Mouse (Mus musculus) liver, embryonic 15.5 days (tissue): ENCODE measurements around the gene Acacb. TPM values are rescaled to one million over a fixed set of nuclear protein-coding genes. Genes with fewer than 3 reads are reported as not detected.

Experiments used
- ATAC-seq: fragments of 200-750 bp; cut with Nextera tagmentation; 2 replicates; pipeline ENCODE4 v1.8.0; 2017; ENCODE audit warnings: moderate number of reproducible peaks, mild to moderate bottlenecking, moderate library complexity; ENCODE audit not compliant: insufficient read depth
- H3K27ac ChIP-seq: fragments of 300-500 bp; sonication (generic); replicated peaks from 2 replicates; pipeline ENCODE4 v1.5.1; 2015; ENCODE audit warnings: mild to moderate bottlenecking, inconsistent platforms
- H3K27me3 ChIP-seq: fragments of 300-500 bp; sonication (generic); 2 replicates; pipeline ENCODE4 v1.6.1; 2015; ENCODE audit warnings: mild to moderate bottlenecking, inconsistent platforms
- H3K36me3 ChIP-seq: fragments of 300-500 bp; sonication (generic); replicated peaks from 2 replicates; pipeline ENCODE4 v1.6.1; 2015; ENCODE audit warnings: moderate library complexity, mild to moderate bottlenecking, inconsistent platforms
- H3K4me1 ChIP-seq: fragments of 300-500 bp; sonication (generic); replicated peaks from 2 replicates; pipeline ENCODE4 v1.6.1; 2015; ENCODE audit warnings: inconsistent platforms
- H3K4me2 ChIP-seq: fragments of 300-500 bp; sonication (generic); 2 replicates; pipeline ENCODE4 v1.6.1; 2015; ENCODE audit warnings: moderate library complexity, mild to moderate bottlenecking, inconsistent platforms
- H3K4me3 ChIP-seq: fragments of 300-500 bp; sonication (generic); replicated peaks from 2 replicates; pipeline ENCODE4 v1.5.1; 2015; ENCODE audit warnings: mild to moderate bottlenecking, inconsistent platforms
- H3K9ac ChIP-seq: fragments of 300-500 bp; sonication (generic); 2 replicates; pipeline ENCODE4 v1.6.1; 2015; ENCODE audit warnings: moderate library complexity, mild to moderate bottlenecking, inconsistent platforms
- H3K9me3 ChIP-seq: fragments of 300-500 bp; sonication (generic); replicated peaks from 2 replicates; pipeline ENCODE4 v1.6.1; 2016; ENCODE audit warnings: inconsistent platforms
- WGBS: fragments of 180-500 bp; shearing (Covaris S2); methylation state at CpG from one replicate; pipeline ENCODE4 v1.1.7; 2015; ENCODE audit warnings: mixed read lengths; ENCODE audit not compliant: insufficient replicate concordance; 5-methylcytosine and 5-hydroxymethylcytosine counted together
- polyA plus RNA-seq: library from polyadenylated mRNA; unstranded; fragments of >200 nt; fragmentation: Nextera tagmentation; extraction: Ambion mirVana; gene quantifications from 2 replicates; pipeline ENCODE4 v1.2.1, GENCODE M21; 2015

Acacb gene
- polyA plus RNA-seq, 1 experiment from 2014 or later, result 0.45 TPM

DNA sequence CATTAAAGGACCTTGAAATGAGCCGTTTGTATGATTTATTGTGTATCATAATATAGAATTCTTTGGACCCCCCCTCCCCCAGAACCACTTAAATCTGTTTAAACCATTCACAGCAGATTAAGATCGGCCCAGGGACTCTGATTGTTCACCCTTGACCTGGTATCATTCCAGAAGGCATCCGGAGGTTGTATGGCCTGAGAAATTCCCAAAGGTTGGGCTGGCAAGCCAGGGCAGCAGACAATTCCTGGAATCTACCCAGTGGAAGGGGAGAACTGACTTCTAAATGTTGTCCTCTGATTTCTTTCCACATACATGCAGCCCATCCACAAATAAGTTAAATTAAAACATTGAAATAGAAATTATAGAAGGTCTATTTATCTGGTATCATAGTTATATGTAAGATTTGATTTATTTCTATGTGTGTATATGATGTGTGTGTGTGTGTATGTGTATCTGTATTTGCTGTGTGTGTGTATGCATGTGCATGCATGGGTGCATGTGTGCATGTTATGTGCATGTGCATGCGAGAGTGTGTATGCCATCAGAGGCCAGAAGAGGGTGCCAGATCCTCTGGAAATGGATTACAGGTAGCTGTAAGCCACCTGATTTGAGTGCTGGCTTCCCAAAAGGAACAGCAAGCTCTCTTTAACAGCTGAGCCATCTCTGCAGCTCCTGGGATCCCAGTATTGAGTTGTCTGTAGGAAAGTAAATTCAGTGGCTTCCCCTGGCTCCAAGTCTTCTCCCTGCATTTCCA lies 31.8 kb downstream of the Acacb start:
- peaks cover 28% of the 10 kb centered on the region for H3K4me1 ChIP-seq
- no peak for ATAC-seq
- no peaks in the 10 kb centered on the region for H3K36me3 ChIP-seq
- no peak overlapping the region for H3K27ac ChIP-seq
- 65% methylated on average over 4 of the region's 4 CpGs for WGBS
- no peak overlapping the region for H3K4me2 ChIP-seq
- no peak overlapping the region for H3K9ac ChIP-seq
- no peak overlapping the region for H3K4me3 ChIP-seq
- H3K9me3 ChIP-seq, result no peaks in the 10 kb centered on the region
- no peaks in the 10 kb centered on the region for H3K27me3 ChIP-seq

DNA sequence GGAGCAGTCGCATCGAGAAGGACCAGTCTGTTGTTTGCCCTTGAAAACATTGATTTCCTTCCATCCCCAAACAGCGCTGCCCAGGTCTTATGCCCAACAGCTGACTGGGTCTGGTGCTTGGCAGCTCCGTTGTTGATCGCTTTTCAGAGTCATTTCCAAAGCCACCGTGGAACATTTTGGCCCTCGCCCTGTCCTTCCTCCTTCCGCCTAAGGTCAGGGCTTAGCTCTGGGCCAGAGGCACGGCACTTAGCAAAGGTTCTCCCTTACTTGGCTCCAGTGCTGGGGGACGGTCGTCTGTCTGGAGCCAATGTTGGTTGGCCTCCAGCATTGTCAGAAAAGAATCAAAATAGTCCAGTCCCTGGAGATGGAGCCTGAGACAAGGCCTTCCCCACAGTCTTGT lies 33.2 kb downstream of the Acacb start:
- no peaks in the 10 kb centered on the region for H3K36me3 ChIP-seq
- no peak overlapping the region for H3K4me3 ChIP-seq
- no peaks in the 10 kb centered on the region for H3K9me3 ChIP-seq
- ATAC-seq, result no peak
- no peak overlapping the region for H3K4me2 ChIP-seq
- peaks cover 21% of the 10 kb centered on the region for H3K4me1 ChIP-seq
- H3K27me3 ChIP-seq, result no peaks in the 10 kb centered on the region
- no peak overlapping the region for H3K9ac ChIP-seq
- 63% methylated on average over 11 of the region's 11 CpGs for WGBS
- H3K27ac ChIP-seq, result no peak overlapping the region

DNA sequence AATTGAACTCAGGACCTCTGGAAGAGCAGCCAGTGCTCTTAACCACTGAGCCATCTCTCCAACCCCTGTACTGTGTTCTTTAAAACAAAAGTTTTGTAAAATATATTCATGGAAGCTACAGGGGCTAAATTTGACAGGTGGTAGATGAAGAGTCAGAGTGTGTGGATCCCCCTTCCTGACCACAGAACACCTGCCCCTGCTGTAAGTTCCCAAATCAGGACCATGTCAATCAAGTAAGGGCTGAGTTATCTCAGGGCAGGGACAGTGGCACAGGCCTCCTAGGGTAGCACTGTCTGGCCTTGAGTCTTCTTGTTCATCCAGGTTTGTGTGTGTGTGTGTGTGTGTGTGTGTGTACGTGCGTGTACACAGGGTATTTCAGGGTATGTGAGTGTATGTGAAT lies 37.2 kb downstream of the Acacb start:
- no peaks in the 10 kb centered on the region for H3K36me3 ChIP-seq
- H3K27ac ChIP-seq, result no peak overlapping the region
- H3K9ac ChIP-seq, result no peak overlapping the region
- WGBS, result 68% methylated on average over 2 of the region's 2 CpGs
- H3K4me2 ChIP-seq, result no peak overlapping the region
- H3K27me3 ChIP-seq, result no peaks in the 10 kb centered on the region
- no peak overlapping the region for H3K4me3 ChIP-seq
- ATAC-seq, result no peak
- no peaks in the 10 kb centered on the region for H3K9me3 ChIP-seq
- H3K4me1 ChIP-seq, result no peaks in the 10 kb centered on the region

DNA sequence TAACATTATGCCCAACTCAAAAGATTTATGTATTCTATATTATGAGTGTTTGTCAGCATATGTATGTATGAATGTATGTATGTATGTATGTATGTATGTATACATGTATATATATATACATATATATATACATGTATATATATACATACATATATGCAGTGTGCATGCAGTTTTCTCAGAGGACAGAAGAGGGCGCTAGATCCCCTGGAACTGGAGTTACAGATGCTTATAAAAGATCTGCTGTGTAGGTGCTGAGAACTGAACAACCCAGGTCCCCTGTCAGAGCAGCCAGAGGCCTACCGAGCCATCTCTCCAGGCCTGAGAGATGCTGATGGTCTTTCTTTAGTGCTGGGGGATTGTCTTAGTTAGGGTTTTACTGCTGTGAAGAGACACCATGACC lies 40.8 kb downstream of the Acacb start:
- Histone ChIP-seq H3K9me3 (no peaks in the 10 kb centered on the region), H3K27ac (no peak overlapping the region), H3K4me2 (no peak overlapping the region), H3K27me3 (no peaks in the 10 kb centered on the region; the same call in 1 of the 2 replicates), H3K4me1 (no peaks in the 10 kb centered on the region), H3K4me3 (no peak overlapping the region), H3K36me3 (no peaks in the 10 kb centered on the region), H3K9ac (no peak overlapping the region)
- 58% methylated on average over 2 of the region's 2 CpGs for WGBS
- ATAC-seq, result no peak

DNA sequence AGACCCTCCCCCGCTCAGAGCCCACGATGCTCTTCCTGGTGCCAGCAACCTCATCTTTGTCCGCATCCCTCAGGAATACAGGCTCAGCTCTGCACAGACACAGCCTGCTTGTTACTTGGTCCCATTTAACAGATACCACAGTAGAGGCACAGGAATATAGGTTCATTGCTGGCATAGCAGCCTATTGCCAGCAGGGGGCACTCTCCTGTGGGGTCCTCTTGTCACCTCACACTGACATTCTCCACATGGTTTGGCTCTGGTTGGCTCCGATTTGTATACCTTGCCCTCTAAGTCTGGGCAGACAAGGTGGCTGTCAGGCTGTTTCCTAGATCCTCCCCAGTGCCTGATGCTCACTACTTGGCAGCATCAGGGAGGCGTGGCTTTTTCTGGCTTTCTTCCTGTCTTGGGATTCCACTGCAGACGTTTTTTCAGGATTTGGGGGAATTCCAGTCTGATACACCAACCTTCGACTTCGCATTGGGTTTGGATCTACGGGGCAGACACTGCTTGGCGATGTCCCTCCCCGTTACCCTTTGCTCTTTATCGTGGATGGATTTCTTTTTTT lies 42.6 kb downstream of the Acacb start:
- no peaks in the 10 kb centered on the region; the same call in 1 of the 2 replicates for H3K27me3 ChIP-seq
- H3K4me1 ChIP-seq, result no peaks in the 10 kb centered on the region
- no peak for ATAC-seq
- no peak overlapping the region for H3K27ac ChIP-seq
- H3K36me3 ChIP-seq, result no peaks in the 10 kb centered on the region
- H3K9ac ChIP-seq, result no peak overlapping the region
- no peak overlapping the region for H3K4me3 ChIP-seq
- 63% methylated on average over 12 of the region's 12 CpGs for WGBS
- H3K9me3 ChIP-seq, result no peaks in the 10 kb centered on the region
- H3K4me2 ChIP-seq, result no peak overlapping the region

DNA sequence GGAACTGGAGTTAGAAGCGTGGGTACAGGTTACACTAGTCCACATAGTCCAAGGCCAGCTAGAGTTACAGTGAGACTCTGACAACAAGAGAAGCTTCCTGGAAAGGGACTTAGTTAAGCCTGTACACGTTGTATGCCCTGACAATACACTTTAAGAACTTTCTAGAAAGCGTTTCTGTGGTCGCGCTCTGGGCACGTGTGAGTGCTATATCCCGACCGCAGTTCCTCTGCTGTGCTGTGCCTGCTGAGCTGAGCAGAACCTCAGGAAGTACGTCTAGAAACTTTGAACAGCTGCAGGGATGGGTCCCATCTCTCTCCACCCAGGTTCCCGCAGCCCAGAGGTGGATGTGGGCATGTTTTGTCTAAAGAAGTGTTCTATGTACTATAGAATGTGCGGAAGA lies 47.8 kb downstream of the Acacb start:
- H3K27me3 ChIP-seq, result no peaks in the 10 kb centered on the region; the same call in 1 of the 2 replicates
- no peak overlapping the region for H3K27ac ChIP-seq

DNA sequence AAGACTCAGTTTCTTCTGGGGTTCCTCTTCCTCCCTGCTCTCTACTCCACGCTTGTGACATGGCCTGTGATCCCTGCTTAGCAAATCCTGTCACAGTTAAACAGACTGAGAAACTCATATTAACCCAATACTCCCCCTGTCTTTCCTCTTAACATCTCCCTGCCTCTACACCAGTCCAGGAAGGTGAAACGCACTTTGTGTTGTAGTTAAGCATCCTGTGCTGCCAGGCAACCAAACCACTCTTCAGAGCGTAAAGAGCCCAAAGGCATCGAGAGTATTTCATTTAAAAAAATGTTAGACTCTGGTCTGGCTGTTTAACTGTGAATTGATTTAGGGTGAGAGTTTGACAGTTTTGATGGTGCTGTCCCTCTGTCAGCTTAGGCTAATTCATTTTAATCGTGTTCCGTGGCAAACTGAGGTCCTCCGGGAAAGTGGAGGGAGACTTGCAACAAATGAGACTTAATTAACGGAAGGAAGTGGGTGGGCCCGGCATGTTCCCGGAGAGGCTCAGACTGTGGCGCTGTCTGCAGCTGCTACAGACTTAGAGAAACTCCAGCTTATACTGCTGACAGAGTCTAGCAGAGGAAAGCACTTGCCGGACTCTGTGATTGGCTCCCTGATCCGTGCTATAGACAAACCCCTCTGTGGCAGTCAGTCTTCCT lies 52.9 kb downstream of the Acacb start:
- H3K9ac ChIP-seq, result no peak overlapping the region
- no peaks in the 10 kb centered on the region for H3K4me1 ChIP-seq
- WGBS, result 13% methylated on average over 13 of the region's 13 CpGs
- ATAC-seq, result no peak
- H3K4me3 ChIP-seq, result no peak overlapping the region
- H3K9me3 ChIP-seq, result no peaks in the 10 kb centered on the region
- no peaks in the 10 kb centered on the region for H3K27me3 ChIP-seq
- no peak overlapping the region for H3K4me2 ChIP-seq
- no peaks in the 10 kb centered on the region for H3K36me3 ChIP-seq
- H3K27ac ChIP-seq, result no peak overlapping the region

More for the DNA sequence above, 47.8 kb downstream of the Acacb start:
- Histone ChIP-seq H3K36me3 (no peaks in the 10 kb centered on the region), H3K9ac (no peak overlapping the region), H3K4me1 (no peaks in the 10 kb centered on the region), H3K4me3 (no peak overlapping the region), H3K4me2 (no peak overlapping the region), H3K9me3 (no peaks in the 10 kb centered on the region)
- WGBS, result 60% methylated on average over 11 of the region's 11 CpGs
- ATAC-seq, result no peak

DNA sequence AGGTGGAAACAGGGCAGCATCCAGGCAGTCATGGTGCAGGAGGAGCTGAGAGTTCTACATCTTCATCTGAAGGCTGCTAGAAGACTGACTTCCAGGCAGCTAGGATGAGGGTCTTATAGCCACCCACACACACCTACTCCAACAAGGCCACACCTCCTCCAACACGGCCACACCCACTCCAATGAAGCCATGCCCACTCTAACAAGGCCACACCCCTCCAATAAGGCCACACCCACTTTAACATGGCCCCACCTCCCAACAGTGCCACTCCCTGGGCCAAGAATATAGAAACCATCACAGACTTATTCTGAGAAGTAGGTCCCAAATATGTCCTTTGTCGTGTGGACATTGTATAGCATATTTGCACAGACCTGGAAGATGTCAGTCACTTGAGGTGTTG lies 59.8 kb downstream of the Acacb start:
- no peaks in the 10 kb centered on the region for H3K9me3 ChIP-seq
- H3K27ac ChIP-seq, result no peak overlapping the region
- H3K4me1 ChIP-seq, result no peaks in the 10 kb centered on the region
- no peak overlapping the region for H3K4me2 ChIP-seq
- H3K4me3 ChIP-seq, result no peak overlapping the region
- no peak overlapping the region for H3K9ac ChIP-seq
- no peak for ATAC-seq
- H3K27me3 ChIP-seq, result no peaks in the 10 kb centered on the region
- WGBS, result 61% methylated on average over 2 of the region's 2 CpGs
- no peaks in the 10 kb centered on the region for H3K36me3 ChIP-seq

DNA sequence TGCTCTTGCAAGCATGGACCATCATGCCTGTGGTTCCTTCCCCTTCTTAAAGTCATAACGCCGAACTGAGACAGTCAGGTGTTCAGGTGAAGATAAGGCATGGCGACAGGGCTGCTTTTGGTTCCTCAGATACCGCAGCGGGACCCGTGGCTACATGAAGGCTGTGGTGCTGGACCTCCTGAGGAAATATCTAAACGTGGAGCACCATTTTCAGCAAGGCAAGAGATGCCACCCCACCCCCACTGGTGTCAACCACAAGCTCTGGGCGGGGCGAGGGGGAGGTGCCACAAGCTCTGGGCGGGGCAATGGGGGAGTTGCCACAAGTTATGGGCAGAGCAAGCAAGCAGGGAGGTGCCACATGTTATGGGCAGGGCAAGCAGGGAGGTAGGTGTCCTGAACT lies 66.8 kb downstream of the Acacb start:
- Histone ChIP-seq H3K4me2 (peak overlapping the region; percentile 38), H3K4me3 (no peak overlapping the region), H3K27ac (no peak overlapping the region), H3K9me3 (no peaks in the 10 kb centered on the region), H3K4me1 (peaks cover 13% of the 10 kb centered on the region), H3K36me3 (no peaks in the 10 kb centered on the region), H3K27me3 (no peaks in the 10 kb centered on the region), H3K9ac (no peak overlapping the region)
- ATAC-seq, result peak; percentile 65; the same call in 1 of the 2 replicates
- WGBS, result 10% methylated on average over 10 of the region's 10 CpGs

DNA sequence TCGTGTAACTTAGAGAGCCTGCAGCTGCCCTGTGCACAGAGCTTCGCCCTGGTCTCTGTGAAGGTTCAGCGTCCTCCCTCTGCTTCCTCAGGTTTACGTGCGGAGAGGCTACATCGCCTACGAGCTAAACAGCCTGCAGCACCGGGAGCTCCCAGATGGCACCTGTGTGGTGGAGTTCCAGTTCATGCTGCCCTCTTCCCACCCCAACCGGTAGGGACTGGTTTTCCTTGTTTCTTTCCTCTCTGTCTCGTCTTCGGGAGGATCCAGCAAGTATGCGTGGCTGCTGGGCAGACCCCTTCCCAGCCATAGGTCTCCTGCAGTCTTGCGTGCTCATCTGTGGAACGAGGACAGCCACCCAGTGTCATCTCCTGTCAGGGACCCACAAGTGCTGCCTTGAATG lies 72.4 kb downstream of the Acacb start:
- Histone ChIP-seq H3K4me2 (no peak overlapping the region), H3K27me3 (no peaks in the 10 kb centered on the region), H3K27ac (no peak overlapping the region), H3K4me3 (no peak overlapping the region), H3K9ac (no peak overlapping the region), H3K9me3 (no peaks in the 10 kb centered on the region), H3K36me3 (no peaks in the 10 kb centered on the region), H3K4me1 (peaks cover under 1% of the 10 kb centered on the region)
- WGBS, result 75% methylated on average over 14 of the region's 14 CpGs
- no peak for ATAC-seq

DNA sequence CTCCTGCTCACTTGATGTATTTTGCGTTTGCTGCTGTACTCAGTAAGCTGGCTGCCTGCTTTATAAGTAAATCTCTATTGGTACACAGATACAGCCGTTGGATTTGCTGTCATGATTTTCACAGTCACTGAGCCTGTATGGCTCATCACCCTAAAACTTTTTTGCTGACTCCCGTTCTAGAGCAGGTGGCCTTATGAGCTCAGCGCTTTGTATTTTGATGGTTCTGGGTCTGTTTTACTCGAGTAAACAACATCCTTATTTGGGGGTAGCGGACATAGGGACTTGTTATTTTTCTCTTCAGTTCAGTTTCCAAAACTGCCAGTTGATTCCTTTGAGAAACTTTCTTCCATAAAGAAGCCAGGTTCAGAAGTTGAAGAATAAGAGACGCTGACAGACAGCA lies 79.7 kb downstream of the Acacb start:
- 72% methylated on average over 7 of the region's 7 CpGs for WGBS
- H3K27ac ChIP-seq, result no peak overlapping the region
- no peak for ATAC-seq
- 0 out of 2 replicates have a peak, but pooled peaks cover 7% of the 10 kb centered on the region for H3K9me3 ChIP-seq
- H3K4me2 ChIP-seq, result no peak overlapping the region
- no peaks in the 10 kb centered on the region for H3K4me1 ChIP-seq
- no peak overlapping the region for H3K9ac ChIP-seq
- no peaks in the 10 kb centered on the region for H3K27me3 ChIP-seq
- H3K4me3 ChIP-seq, result no peak overlapping the region
- no peaks in the 10 kb centered on the region for H3K36me3 ChIP-seq
